8 mouse cellular contexts compared by ENCODE assay signal in genomic region chr13:92750976-92751518, GRCm38 (mm10). TPM values are rescaled to one million over a fixed set of nuclear protein-coding genes. Genes with fewer than 3 reads are reported as not detected.
DNase-seq lines count a peak whose midpoint lies in the region; ATAC-seq and TF ChIP-seq lines count a peak whose summit lies in the region.

No protein-coding gene starts in this region.

- H3K9ac ChIP-seq in forebrain, embryonic 14.5 days (ENCODE audit: low read length), result no peak overlapping the region
- no peak overlapping the region for H3K9ac ChIP-seq in lung, embryonic 14.5 days

- peak; percentile 68 for ATAC-seq in forebrain, embryonic 14.5 days
- peak; percentile 80 to 83 for ATAC-seq in hematopoietic stem cell, adult 5-6 weeks (replicated peaks in 1 of 2; ENCODE audit: insufficient read depth in 1 of 2, low FRiP score in 2 of 2, low TSS enrichment in 1 of 2, low read depth in 1 of 2, poor library complexity in 2 of 2, severe bottlenecking in 2 of 2)
- ATAC-seq in lung, embryonic 14.5 days (ENCODE audit: insufficient read depth), result peak; percentile 69

- WGBS in forebrain, embryonic 14.5 days, result 13% methylated on average over 7 of the region's 7 CpGs
- 11% methylated on average over 7 of the region's 7 CpGs for WGBS in lung, embryonic 14.5 days
- 2% methylated on average over 7 of the region's 7 CpGs for WGBS in olfactory bulb, adult 2 months

- H3K27me3 ChIP-seq in forebrain, embryonic 14.5 days (replicated peaks; ENCODE audit: control insufficient read depth, insufficient read depth, low read length), result no peaks in the 10 kb centered on the region
- H3K27me3 ChIP-seq in lung, embryonic 14.5 days (ENCODE audit: insufficient read depth, low read length), result no peaks in the 10 kb centered on the region

- peaks cover 5% of the 10 kb centered on the region; the same call in 1 of the 2 replicates for H3K4me1 ChIP-seq in forebrain, embryonic 14.5 days (ENCODE audit: control insufficient read depth, insufficient read depth, low read length)
- no peaks in the 10 kb centered on the region for H3K4me1 ChIP-seq in lung, embryonic 14.5 days (ENCODE audit: insufficient read depth)
- peaks cover 13% of the 10 kb centered on the region for H3K4me1 ChIP-seq in olfactory bulb, adult 2 months (ENCODE audit: control insufficient read depth, insufficient read depth, low read length)

- no peak for TF ChIP-seq POLR2A in olfactory bulb, adult 2 months (IDR thresholded peaks at IDR 0.05; ENCODE audit: insufficient read depth, low read depth, low read length)

- DNase-seq in R1 (ENCODE audit: low read depth, low spot score), result peak; percentile 83
- peak; percentile 53 for DNase-seq in cerebellum, adult 11-12 months
- peak; percentile 93 for DNase-seq in forebrain, embryonic 14.5 days (ENCODE audit: low spot score)
- peak; percentile 79 to 85 for DNase-seq in layer of hippocampus, adult 2 months (ENCODE audit: low spot score in 2 of 2)
- peak; percentile 87 for DNase-seq in lung, embryonic 14.5 days
- DNase-seq in yolk sac, embryonic 10.5 days (ENCODE audit: low spot score), result peak; percentile 52

- no peaks in the 10 kb centered on the region for H3K9me3 ChIP-seq in forebrain, embryonic 14.5 days (replicated peaks; ENCODE audit: control insufficient read depth, low read length)
- no peaks in the 10 kb centered on the region for H3K9me3 ChIP-seq in lung, embryonic 14.5 days (ENCODE audit: low read depth, low read length)

- H3K36me3 ChIP-seq in forebrain, embryonic 14.5 days (ENCODE audit: control insufficient read depth, insufficient read depth, low read length), result no peaks in the 10 kb centered on the region
- H3K36me3 ChIP-seq in lung, embryonic 14.5 days (ENCODE audit: insufficient read depth), result no peaks in the 10 kb centered on the region

- H3K4me2 ChIP-seq in forebrain, embryonic 14.5 days (ENCODE audit: low read length), result peak overlapping the region; percentile 20
- H3K4me2 ChIP-seq in lung, embryonic 14.5 days, result peak overlapping the region; percentile 12; the same call in 1 of the 2 replicates

- H3K27ac ChIP-seq in forebrain, embryonic 14.5 days (ENCODE audit: low read depth, low read length), result 0 out of 2 replicates have a peak overlapping the region, but pooled peaks have one; percentile 77
- peak overlapping the region; percentile 91 for H3K27ac ChIP-seq in layer of hippocampus, adult 2 months
- no peak overlapping the region for H3K27ac ChIP-seq in lung, embryonic 14.5 days (ENCODE audit: low read depth)
- no peak overlapping the region for H3K27ac ChIP-seq in olfactory bulb, adult 2 months (ENCODE audit: insufficient read depth, low read depth, low read length)

- H3K4me3 ChIP-seq in forebrain, embryonic 14.5 days (ENCODE audit: low read depth, low read length), result no peak overlapping the region
- no peak overlapping the region for H3K4me3 ChIP-seq in layer of hippocampus, adult 2 months
- no peak overlapping the region for H3K4me3 ChIP-seq in lung, embryonic 14.5 days (ENCODE audit: low read depth, low read length)
- no peak overlapping the region for H3K4me3 ChIP-seq in olfactory bulb, adult 2 months (ENCODE audit: insufficient read depth, low read depth, low read length)

- TF ChIP-seq CTCF in layer of hippocampus, adult 2 months (conservative IDR thresholded peaks at IDR 0.05), result peak; percentile 80
- peak; percentile 94 for TF ChIP-seq CTCF in lung, embryonic 14.5 days (IDR thresholded peaks at IDR 0.05; ENCODE audit: low read depth)
- peak; percentile 48; the same call in 1 of the 2 replicates for TF ChIP-seq CTCF in olfactory bulb, adult 2 months (IDR thresholded peaks at IDR 0.05; ENCODE audit: insufficient read depth, low read depth, low read length)

RNA-seq across cellular contexts. Expression of gene Thbs4, which starts 43.6 kb away (rescaled TPM):
- polyA plus RNA-seq in forebrain, embryonic 14.5 days (2014; fragmentation: Nextera tagmentation; extraction: Ambion mirVana), result 1.0 and 1.5 TPM in 2 replicates
- 0.19 TPM in 1 of 2 replicates, not detected in the other for total RNA-seq in hematopoietic stem cell, adult 5-6 weeks (2017)
- 10 to 100 TPM; 22.2 to 23.5 TPM for total RNA-seq in layer of hippocampus, adult 2 months (2021)
- polyA plus RNA-seq in lung, embryonic 14.5 days (2014; fragmentation: Nextera tagmentation; extraction: Ambion mirVana), result 1.1 and 2.9 TPM in 2 replicates
- polyA plus RNA-seq in olfactory bulb, adult 2 months (2012; ENCODE audit: insufficient read depth, insufficient read length, low replicate concordance, missing spikeins), result not detected in 2 replicates

Comparison
In these comparisons a context has a peak if more than half of its experiments do, and no peak if none do; other contexts are left out.
1. H3K27ac ChIP-seq: peak in forebrain, embryonic 14.5 days (single experiment) and layer of hippocampus, adult 2 months (single experiment); none in lung, embryonic 14.5 days (single experiment) and olfactory bulb, adult 2 months (single experiment).
2. Peak in every context shown above with its lines, with median percentiles within 50 percentile points of each other: DNase-seq, ATAC-seq and CTCF ChIP-seq.